Mouse (Mus musculus) layer of hippocampus, adult 18-20 months (tissue): Measurements from ENCODE around the gene Frmd4b. TPM values are rescaled to one million over a fixed set of nuclear protein-coding genes. Genes with fewer than 3 reads are reported as not detected.
"Not testable (repeated sequence)": the region's sequence is repeated elsewhere in the genome, so short reads cannot be mapped to it uniquely, and the experiment has no call there.

Experiments used
- DNase-seq, 2 experiments: peaks; one replicate each; pipeline ENCODE4 v3.0.0; 2022; ENCODE audit warnings: low spot score in 2 of 2
- total RNA-seq, 2 experiments: library from RNA; stranded (reverse); gene quantifications; 2 replicates each; pipeline ENCODE4 v1.2.3; 2021

Gene Frmd4b
- total RNA-seq, 2 experiments from 2014 or later = 24.1 to 25.2 TPM

- no peak for DNase-seq
These were observed 236.1 kb downstream of the Frmd4b start for GRCm38 (mm10) chr6:97381275-97381674.

- DNase-seq = no peak
These were observed 246.4 kb downstream of the Frmd4b start for GRCm38 (mm10) chr6:97370947-97371346.

DNA sequence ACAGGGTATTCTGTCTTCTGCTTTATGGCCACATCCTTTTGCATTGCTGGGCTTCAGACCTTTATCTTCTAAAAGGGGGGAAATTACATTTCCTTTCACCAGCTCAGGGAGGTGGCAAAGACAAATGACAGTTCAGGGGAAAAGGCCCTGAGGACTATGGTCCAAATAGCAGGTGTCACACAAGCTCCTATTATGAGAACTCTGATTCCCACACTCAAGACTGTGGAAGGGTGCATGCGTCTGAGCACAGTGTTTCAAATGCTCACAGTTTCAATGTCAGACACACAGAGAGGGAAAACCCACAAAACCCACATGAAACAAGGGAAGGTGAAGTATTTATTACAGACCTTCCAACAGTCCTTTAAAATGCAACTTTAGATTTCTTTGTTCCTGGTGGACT lies 246.9 kb downstream of the Frmd4b start:
- no peak for DNase-seq

GRCm38 (mm10) chr6:97363846-97364245 lies 253.5 kb downstream of the Frmd4b start:
- DNase-seq = no peak

- DNase-seq = not testable (repeated sequence)
These were observed 259.7 kb downstream of the Frmd4b start for GRCm38 (mm10) chr6:97357606-97358005.

- DNase-seq = no peak
These were observed 260.7 kb downstream of the Frmd4b start for GRCm38 (mm10) chr6:97356612-97357011.

- DNase-seq = no peak
These were observed 262.2 kb downstream of the Frmd4b start for GRCm38 (mm10) chr6:97355141-97355540.

DNA sequence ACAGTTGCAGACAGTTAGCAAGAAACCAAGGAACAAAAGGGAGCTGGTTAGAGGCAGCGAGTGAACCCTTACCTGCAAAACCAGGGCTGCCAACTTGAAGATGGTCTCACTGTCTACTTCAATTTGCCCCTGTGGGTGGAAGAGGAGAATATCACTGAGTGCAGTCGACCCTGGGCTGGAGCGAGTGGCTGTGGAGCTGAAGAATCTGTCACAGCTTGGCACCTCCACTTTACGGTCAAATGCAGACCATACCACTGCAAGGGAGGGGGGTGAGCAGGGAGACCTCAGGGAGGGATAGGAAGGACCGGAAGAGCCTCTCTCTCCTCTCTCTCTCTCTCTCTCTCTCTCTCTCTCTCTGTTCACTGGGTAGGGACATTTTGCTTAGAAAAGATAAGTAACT lies 263.4 kb downstream of the Frmd4b start:
- DNase-seq = no peak

GRCm38 (mm10) chr6:97353371-97353770 lies 264.0 kb downstream of the Frmd4b start:
- DNase-seq = no peak

DNA sequence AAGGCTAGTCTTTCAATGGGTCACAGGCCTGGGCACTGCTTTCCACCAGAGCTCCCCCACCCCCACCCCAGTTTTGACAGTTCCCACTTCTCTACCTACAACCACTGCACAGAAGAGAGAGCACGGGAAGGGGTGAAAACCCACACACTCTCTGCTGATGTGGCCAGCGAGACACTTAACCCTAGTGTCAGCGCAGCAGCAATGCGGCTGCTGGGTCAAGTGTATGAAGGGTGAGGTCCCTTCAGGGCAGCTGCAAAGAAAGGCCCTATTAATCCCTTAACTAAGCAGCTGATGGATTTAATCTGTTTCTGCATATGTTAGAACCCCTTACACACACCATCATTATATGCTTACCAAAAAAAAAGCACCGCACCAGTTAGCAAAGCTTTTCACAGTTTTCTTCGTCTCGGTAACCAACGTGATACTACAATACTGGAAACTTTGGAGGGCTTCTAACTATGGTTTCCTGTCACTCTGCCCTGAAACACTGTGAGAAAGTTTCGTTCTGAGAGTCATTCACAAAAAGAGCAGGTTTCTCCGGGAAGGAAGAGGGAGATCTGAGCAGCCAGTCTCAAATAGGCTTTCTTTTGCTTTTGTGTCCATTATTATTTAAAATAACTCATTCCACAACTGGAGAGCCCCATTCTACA lies 264.7 kb downstream of the Frmd4b start:
- no peak for DNase-seq

DNA sequence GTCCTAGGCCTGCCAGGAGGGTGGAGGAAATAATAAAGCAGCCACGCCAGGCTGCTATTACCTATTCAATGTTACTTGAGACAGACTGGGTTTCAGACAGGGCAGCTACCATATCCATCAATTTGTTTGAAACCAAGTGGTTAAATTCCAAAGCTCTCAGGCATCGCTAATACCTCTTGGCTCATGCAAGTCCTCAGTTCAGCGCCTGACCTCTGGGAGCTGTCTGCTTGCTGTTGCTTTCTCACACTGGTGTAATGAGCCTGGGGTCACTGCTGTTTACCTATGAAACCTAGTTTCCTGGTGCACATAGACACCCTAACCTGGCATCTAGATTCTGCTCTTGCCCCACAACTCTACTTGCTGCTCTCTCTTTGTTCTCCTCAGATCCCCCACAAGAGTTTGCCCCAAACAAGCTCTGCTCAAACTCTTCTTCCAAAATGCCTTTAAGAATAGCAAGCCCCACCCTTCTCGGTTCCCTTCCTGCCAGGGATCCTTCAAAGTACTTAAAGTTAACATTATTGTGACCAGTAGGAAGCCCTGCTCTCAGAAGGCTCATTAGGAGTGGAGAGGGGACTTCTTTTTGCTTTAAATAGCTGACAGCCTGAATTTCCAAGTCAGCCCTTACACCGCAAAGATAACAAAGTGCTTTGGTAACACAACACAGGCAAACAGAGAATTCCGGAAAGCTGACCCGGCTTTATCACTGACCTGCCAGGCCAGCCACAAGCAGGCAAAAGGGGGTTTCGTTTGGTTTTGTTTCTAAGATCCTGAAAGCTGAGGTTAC lies 267.8 kb downstream of the Frmd4b start:
- no peak for DNase-seq

DNA sequence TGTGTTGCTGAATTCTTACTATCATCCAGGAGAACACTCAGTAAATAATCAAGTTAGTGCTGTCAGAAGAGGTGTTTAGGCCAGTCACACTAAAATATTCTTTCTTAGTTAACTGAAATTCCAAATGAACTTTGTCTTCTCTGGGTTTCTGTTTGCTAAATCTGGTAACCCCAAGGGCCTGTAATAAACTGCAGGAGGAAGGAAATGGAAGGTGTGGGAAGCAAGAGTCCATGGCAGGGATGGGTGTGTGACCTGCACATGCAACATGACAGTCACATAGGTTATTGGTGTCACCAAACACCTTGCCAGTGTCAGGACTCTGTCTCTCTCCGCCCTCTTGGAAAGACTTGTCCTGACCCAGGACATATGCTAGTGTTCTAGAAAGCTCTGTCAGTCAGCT lies 270.4 kb downstream of the Frmd4b start:
- no peak for DNase-seq

- no peak for DNase-seq
These were observed 270.8 kb downstream of the Frmd4b start for GRCm38 (mm10) chr6:97346527-97346926.

DNA sequence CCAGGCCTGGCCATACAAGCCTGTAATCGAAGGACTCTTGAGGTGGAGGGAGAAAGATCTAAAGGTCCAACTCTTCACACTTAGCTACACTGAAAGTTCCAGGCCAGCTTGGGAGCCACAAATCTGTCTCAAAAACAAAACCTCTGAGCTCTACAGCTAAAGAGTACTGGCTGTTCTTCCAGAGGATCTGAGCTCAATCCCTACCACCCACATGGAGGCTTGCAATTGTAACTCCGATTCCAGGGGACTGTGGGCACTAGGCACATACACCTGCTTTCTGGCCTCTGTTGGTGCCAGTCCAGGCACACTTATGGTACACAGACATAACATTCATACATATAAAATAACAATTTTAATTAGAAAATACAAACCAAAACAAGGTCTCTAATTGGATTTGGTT lies 271.4 kb downstream of the Frmd4b start:
- DNase-seq = peak in 1 of 2 experiments; percentile 35

DNA sequence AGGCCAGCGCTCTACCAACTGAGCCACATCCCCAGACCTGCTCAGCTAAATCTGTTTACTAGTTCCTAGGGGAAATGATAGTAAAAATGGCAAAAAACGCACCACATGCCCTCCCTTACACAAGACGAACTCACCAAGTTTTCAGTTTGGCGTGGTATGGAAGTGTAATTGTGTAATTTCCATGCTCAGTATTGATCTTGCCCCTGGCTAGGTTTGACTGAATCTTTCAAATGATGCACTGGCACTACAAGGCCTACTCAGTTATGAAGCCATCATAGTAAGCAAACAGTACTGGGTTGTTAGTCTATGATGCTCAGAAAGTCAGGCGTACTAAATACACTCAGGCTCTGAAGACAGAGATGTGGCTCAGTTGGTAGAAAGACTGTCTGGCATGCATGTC lies 275.2 kb downstream of the Frmd4b start:
- DNase-seq = no peak

DNA sequence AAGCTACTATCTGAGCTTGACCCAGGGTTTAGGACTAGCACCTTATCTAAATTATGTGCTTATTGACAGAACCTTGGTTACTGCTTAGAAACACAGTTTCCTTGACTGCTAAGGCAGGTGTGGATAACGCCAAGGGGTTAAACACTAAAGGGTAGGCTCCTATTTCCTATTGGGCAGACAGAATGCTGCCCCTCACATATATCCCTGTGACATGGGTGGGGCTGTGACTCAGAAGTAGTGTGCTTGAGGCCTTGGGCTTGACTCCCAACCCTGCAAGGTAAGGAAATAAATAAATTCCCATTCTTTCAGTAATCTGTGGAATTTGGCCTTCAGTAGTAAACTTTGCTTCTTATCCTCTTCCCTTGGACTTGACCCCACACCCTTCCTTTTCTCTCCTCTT lies 275.7 kb downstream of the Frmd4b start:
- no peak for DNase-seq

- no peak for DNase-seq
These were observed 276.2 kb downstream of the Frmd4b start for GRCm38 (mm10) chr6:97341148-97341547.

- DNase-seq = peak; percentile 51 to 73
These were observed 277.0 kb downstream of the Frmd4b start for GRCm38 (mm10) chr6:97340211-97340791.

DNA sequence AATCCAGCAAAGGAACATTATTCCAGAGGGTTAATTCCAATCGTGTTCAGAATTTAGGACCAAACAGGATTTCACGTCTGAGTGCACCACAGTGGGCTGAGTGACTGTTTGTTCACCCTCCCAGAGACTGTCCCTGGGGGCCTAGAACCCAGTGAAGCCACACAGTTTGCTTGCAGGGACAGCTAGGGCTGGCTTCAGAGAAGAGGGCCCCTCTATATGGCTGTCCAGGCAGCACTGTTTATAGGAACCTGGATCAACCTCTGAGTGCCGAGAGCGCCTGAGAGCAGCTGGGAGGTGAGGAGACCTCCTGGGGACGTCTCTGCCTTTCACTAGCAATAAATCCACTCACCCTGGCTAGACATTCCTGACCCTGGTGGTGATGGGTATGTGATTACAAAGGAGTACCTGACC lies 278.1 kb downstream of the Frmd4b start:
- DNase-seq = no peak

DNA sequence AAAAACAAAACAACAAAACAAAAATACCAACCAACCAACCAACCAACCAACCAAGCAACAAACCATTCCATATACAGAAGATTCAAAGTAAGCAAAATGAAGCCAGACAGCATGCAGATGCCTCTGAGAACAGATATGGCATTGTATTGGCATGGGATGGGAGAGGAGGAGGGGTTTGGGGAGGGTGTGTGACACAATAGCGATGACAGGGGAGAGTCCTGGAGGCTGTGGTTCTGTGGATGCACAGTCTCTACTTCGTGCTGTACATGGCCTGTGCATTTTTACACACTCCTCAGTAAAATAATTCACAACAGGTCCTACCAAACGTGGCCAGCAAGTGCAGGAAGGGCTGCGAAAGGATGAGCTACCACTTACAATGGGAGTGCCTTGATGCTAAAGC lies 278.5 kb downstream of the Frmd4b start:
- peak in 1 of 2 experiments; percentile 29 for DNase-seq

DNA sequence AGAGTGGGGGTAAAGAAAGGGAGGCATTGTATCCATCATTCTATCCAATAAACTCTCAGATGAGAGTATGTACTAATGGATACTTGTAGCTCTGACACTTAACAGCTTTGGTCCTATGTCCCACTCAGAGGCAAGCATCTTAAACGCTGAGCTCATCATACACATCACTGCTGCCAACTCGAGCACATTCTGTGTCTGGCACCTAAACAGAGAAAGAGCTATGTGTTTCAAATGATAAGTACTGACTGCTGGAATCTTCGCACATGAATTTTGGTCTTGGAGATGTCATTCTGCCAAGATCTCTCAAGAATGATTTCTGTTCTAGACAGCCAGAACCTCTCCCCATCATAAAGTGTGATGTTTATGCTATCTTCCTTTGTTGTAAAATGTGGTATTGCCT lies 284.0 kb downstream of the Frmd4b start:
- DNase-seq = no peak

DNA sequence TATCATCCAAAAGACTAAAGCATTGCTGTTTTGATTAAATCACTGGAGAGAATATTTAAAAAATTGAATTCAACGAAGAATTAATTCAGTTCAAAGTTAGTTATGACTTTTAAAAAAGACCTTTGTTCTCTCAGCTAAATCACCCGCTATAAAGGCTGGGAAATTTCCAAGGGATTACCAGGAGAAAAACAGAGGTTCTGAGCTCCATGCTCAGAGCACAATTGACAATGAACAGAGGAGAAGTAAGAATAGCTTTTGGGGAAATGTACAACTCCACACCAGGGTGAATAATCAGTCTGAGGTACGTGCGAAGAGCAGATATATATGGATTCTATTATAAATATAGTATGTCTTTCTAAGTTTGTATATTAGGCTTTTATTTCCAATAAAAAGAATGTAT lies 293.4 kb downstream of the Frmd4b start:
- no peak for DNase-seq
